Mouse (Mus musculus): ENCODE data around the gene Glipr1. TPM values are rescaled to one million over a fixed set of nuclear protein-coding genes. Genes with fewer than 3 reads are reported as not detected.
"Not testable (repeated sequence)": the region's sequence is repeated elsewhere in the genome, so short reads cannot be mapped to it uniquely, and the experiment has no call there.

The Glipr1 gene
- polyA plus RNA-seq (2015; fragmentation: Nextera tagmentation; extraction: Ambion mirVana) = 14.7 and 14.9 TPM in 2 replicates

DNA sequence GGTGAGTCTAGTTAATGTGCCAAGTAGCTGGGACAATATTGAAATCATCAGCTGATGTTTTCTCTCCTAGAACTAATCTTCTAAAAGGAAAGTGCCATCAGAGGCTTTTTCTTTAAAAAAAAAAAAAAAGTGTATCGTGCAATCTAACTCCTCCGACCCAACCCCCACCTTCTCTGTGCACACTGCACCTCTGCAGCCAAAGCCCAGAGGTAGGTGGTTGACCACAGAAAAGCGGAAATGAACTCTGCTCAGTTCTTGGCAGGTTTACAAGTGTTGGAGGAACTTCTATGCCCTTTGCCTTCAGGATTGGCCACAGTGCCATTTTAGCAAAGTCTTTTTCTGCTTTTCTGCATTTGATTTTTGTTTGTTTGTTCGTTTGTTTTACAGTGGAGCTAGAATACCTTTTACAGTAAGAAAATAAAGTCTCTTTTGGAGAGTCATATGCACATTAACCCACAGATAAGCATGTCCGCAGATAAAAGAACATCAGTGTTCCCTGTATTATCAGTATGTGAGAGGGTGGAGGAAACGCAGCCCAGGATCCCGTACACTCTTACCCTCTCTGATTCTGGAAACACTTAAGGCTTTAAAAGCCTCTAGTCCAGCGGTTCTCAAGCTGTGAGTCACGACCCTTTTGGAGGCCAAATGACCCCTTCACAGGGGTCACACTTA, at the start of gene Glipr1:
TSS of gene Glipr1 (minus strand) at position 88 of the 672 bp plus-strand sequence.
- Histone ChIP-seq H3K27ac (ENCODE audit: low read length) (no peak within 1 kb of the TSS), H3K27me3 (ENCODE audit: control insufficient read depth, insufficient read depth, low read length) (no peaks in the 10 kb centered on the region), H3K36me3 (ENCODE audit: control insufficient read depth, insufficient read depth, low read length) (no peaks in the 10 kb centered on the region), H3K9me3 (replicated peaks; ENCODE audit: control insufficient read depth, low read length) (no peaks in the 10 kb centered on the region), H3K4me3 (replicated peaks; ENCODE audit: low read length) (no peak within 1 kb of the TSS), H3K4me1 (ENCODE audit: control insufficient read depth, insufficient read depth, low read length) (no peaks in the 10 kb centered on the region), H3K4me2 (ENCODE audit: low read depth, low read length) (no peak within 1 kb of the TSS), H3K9ac (ENCODE audit: low read length) (no peak within 1 kb of the TSS)
- no peak for ATAC-seq (ENCODE audit: insufficient read depth, low FRiP score)
- 50% methylated on average over 9 of the region's 9 CpGs for WGBS

- 72% methylated on average over 2 of the region's 2 CpGs for WGBS
- not testable (repeated sequence) for H3K4me1 ChIP-seq (ENCODE audit: control insufficient read depth, insufficient read depth, low read length); H3K9ac ChIP-seq (ENCODE audit: low read length); ATAC-seq (ENCODE audit: insufficient read depth, low FRiP score); H3K27ac ChIP-seq (ENCODE audit: low read length); H3K4me2 ChIP-seq (ENCODE audit: low read depth, low read length); H3K36me3 ChIP-seq (ENCODE audit: control insufficient read depth, insufficient read depth, low read length); H3K27me3 ChIP-seq (ENCODE audit: control insufficient read depth, insufficient read depth, low read length); H3K4me3 ChIP-seq (replicated peaks; ENCODE audit: low read length); H3K9me3 ChIP-seq (replicated peaks; ENCODE audit: control insufficient read depth, low read length)
Observed at GRCm38 (mm10) chr10:112051956-112052355, 49.5 kb upstream of the Glipr1 start.

DNA sequence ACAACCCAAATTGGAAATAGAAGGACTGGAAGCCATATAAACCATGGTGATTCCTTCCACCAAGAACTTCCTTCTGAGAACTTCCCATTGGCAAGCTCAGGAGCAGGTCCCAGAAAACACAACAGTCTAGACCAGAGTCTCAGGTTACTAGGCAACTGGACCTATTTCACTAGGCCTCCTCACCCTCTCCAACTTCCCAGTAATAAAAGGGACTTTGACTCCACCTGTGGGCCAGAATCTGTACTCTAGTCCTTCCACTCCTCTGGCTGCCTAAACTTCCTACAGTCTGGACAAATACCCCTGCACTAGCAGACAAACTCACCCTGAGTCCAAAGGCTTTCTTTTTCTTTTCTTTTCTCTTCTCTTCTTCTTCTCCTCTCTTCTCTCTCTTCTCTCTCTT, 48.8 kb upstream of the Glipr1 start:
- Histone ChIP-seq H3K36me3 (ENCODE audit: control insufficient read depth, insufficient read depth, low read length) (no peaks in the 10 kb centered on the region), H3K9ac (ENCODE audit: low read length) (no peak overlapping the region), H3K27ac (ENCODE audit: low read length) (no peak overlapping the region), H3K27me3 (ENCODE audit: control insufficient read depth, insufficient read depth, low read length) (no peaks in the 10 kb centered on the region), H3K4me1 (ENCODE audit: control insufficient read depth, insufficient read depth, low read length) (no peaks in the 10 kb centered on the region), H3K9me3 (replicated peaks; ENCODE audit: control insufficient read depth, low read length) (no peaks in the 10 kb centered on the region), H3K4me3 (replicated peaks; ENCODE audit: low read length) (no peak overlapping the region), H3K4me2 (ENCODE audit: low read depth, low read length) (no peak overlapping the region)
- ATAC-seq (ENCODE audit: insufficient read depth, low FRiP score) = no peak

DNA sequence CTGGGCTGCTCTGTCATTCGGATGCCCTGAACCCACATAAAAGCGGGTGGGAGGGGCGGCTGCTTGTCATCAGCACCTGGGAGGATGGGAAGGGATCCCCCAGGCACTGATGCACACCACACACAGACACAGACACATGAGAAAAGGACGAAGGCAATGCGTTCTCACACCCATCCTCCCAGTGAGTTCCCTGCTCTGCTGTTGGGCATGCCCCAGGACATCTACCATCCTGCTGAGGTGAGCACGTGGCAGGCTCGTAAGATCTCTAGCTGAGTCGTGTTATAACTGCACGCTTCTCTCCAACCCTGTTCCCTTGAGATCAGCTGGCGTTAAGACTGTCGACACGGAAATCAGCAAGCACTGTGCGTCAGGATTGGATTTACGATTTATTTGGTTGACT, 41.9 kb upstream of the Glipr1 start:
- not testable (repeated sequence) for ATAC-seq (ENCODE audit: insufficient read depth, low FRiP score); H3K4me3 ChIP-seq (replicated peaks; ENCODE audit: low read length); H3K9ac ChIP-seq (ENCODE audit: low read length); H3K36me3 ChIP-seq (ENCODE audit: control insufficient read depth, insufficient read depth, low read length); H3K9me3 ChIP-seq (replicated peaks; ENCODE audit: control insufficient read depth, low read length); H3K27me3 ChIP-seq (ENCODE audit: control insufficient read depth, insufficient read depth, low read length); H3K4me1 ChIP-seq (ENCODE audit: control insufficient read depth, insufficient read depth, low read length); H3K4me2 ChIP-seq (ENCODE audit: low read depth, low read length); H3K27ac ChIP-seq (ENCODE audit: low read length)
- 41% methylated on average over 14 of the region's 14 CpGs for WGBS

- not testable (repeated sequence) for H3K4me2 ChIP-seq (ENCODE audit: low read depth, low read length); ATAC-seq (ENCODE audit: insufficient read depth, low FRiP score); H3K27ac ChIP-seq (ENCODE audit: low read length); H3K4me1 ChIP-seq (ENCODE audit: control insufficient read depth, insufficient read depth, low read length); H3K36me3 ChIP-seq (ENCODE audit: control insufficient read depth, insufficient read depth, low read length); H3K27me3 ChIP-seq (ENCODE audit: control insufficient read depth, insufficient read depth, low read length); H3K4me3 ChIP-seq (replicated peaks; ENCODE audit: low read length); H3K9me3 ChIP-seq (replicated peaks; ENCODE audit: control insufficient read depth, low read length); H3K9ac ChIP-seq (ENCODE audit: low read length)
- WGBS = 69% methylated on average over 9 of the region's 9 CpGs
Observed at GRCm38 (mm10) chr10:112043523-112043922, 41.1 kb upstream of the Glipr1 start.

- H3K27me3 ChIP-seq (ENCODE audit: control insufficient read depth, insufficient read depth, low read length); H3K4me3 ChIP-seq (replicated peaks; ENCODE audit: low read length); H3K4me2 ChIP-seq (ENCODE audit: low read depth, low read length); H3K36me3 ChIP-seq (ENCODE audit: control insufficient read depth, insufficient read depth, low read length); ATAC-seq (ENCODE audit: insufficient read depth, low FRiP score); H3K4me1 ChIP-seq (ENCODE audit: control insufficient read depth, insufficient read depth, low read length); H3K9ac ChIP-seq (ENCODE audit: low read length); H3K9me3 ChIP-seq (replicated peaks; ENCODE audit: control insufficient read depth, low read length); H3K27ac ChIP-seq (ENCODE audit: low read length): not testable (repeated sequence)
- WGBS = 70% methylated on average over 3 of the region's 3 CpGs
Observed at GRCm38 (mm10) chr10:112028689-112029088, 26.3 kb upstream of the Glipr1 start.

DNA sequence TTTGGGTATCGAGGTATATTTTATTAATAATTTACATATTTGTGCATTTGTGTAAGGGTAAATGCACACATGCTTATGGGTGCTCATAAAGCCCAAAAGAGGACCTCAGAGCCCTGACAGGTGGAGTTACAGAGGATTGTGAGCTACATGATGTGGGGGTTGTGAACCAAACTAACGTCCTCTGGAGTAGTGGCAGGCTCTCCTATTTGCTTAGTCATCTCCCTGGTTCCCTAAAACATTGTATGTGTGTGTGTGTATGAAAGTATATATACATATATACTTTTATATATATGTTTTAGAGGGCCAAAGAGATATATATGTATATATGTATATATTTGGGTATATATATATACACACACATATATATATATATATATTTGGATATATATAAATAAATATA, 21.2 kb upstream of the Glipr1 start:
- WGBS = 71% methylated on average over 2 of the region's 2 CpGs
- no peaks in the 10 kb centered on the region for H3K36me3 ChIP-seq (ENCODE audit: control insufficient read depth, insufficient read depth, low read length)
- H3K4me2 ChIP-seq (ENCODE audit: low read depth, low read length) = no peak overlapping the region
- no peak overlapping the region for H3K9ac ChIP-seq (ENCODE audit: low read length)
- no peak overlapping the region for H3K27ac ChIP-seq (ENCODE audit: low read length)
- no peak overlapping the region for H3K4me3 ChIP-seq (replicated peaks; ENCODE audit: low read length)
- ATAC-seq (ENCODE audit: insufficient read depth, low FRiP score) = no peak
- H3K27me3 ChIP-seq (ENCODE audit: control insufficient read depth, insufficient read depth, low read length) = no peaks in the 10 kb centered on the region
- no peaks in the 10 kb centered on the region for H3K4me1 ChIP-seq (ENCODE audit: control insufficient read depth, insufficient read depth, low read length)
- H3K9me3 ChIP-seq (replicated peaks; ENCODE audit: control insufficient read depth, low read length) = no peaks in the 10 kb centered on the region

- ATAC-seq (ENCODE audit: insufficient read depth, low FRiP score); H3K4me1 ChIP-seq (ENCODE audit: control insufficient read depth, insufficient read depth, low read length); H3K9me3 ChIP-seq (replicated peaks; ENCODE audit: control insufficient read depth, low read length); H3K27ac ChIP-seq (ENCODE audit: low read length); H3K36me3 ChIP-seq (ENCODE audit: control insufficient read depth, insufficient read depth, low read length); H3K4me2 ChIP-seq (ENCODE audit: low read depth, low read length); H3K4me3 ChIP-seq (replicated peaks; ENCODE audit: low read length); H3K9ac ChIP-seq (ENCODE audit: low read length); H3K27me3 ChIP-seq (ENCODE audit: control insufficient read depth, insufficient read depth, low read length): not testable (repeated sequence)
- 72% methylated on average over 1 of the region's 1 CpGs for WGBS
Observed at GRCm38 (mm10) chr10:112009511-112009910, 7.1 kb upstream of the Glipr1 start.

GRCm38 (mm10) chr10:112001756-112002520, 493 bp downstream of the Glipr1 start:
- no peak overlapping the region for H3K9ac ChIP-seq (ENCODE audit: low read length)
- no peak for ATAC-seq (ENCODE audit: insufficient read depth, low FRiP score)
- 77% methylated on average over 9 of the region's 9 CpGs for WGBS

More at GRCm38 (mm10) chr10:112001756-112002520, 493 bp downstream of the Glipr1 start:
- Histone ChIP-seq H3K27me3 (ENCODE audit: control insufficient read depth, insufficient read depth, low read length) (no peaks in the 10 kb centered on the region), H3K4me2 (ENCODE audit: low read depth, low read length) (no peak overlapping the region), H3K36me3 (ENCODE audit: control insufficient read depth, insufficient read depth, low read length) (no peaks in the 10 kb centered on the region), H3K27ac (ENCODE audit: low read length) (no peak overlapping the region), H3K4me3 (replicated peaks; ENCODE audit: low read length) (no peak overlapping the region), H3K9me3 (replicated peaks; ENCODE audit: control insufficient read depth, low read length) (no peaks in the 10 kb centered on the region), H3K4me1 (ENCODE audit: control insufficient read depth, insufficient read depth, low read length) (0 out of 2 replicates have a peak, but pooled peaks cover 1% of the 10 kb centered on the region)
